Mouse (Mus musculus) left cerebral cortex, postnatal 36 days (tissue): ENCODE results near the gene Pot1b. TPM values are rescaled to one million over a fixed set of nuclear protein-coding genes. Genes with fewer than 3 reads are reported as not detected.

ENCODE experiments used
- DNase-seq, 2 experiments: peaks; one replicate each; pipeline ENCODE4 v3.0.0; 2021 to 2022; ENCODE audit warnings: low spot score in 2 of 2, mixed read lengths in 1 of 2
- intact Hi-C: fragments of 180-260 bp; cut with DNase I; formaldehyde crosslinking; loops from one replicate; pipeline ENCODE4 v1.15.1; 2025
- total RNA-seq, 2 experiments: library from RNA; stranded (reverse); gene quantifications; 2 replicates each; pipeline ENCODE4 v1.2.3; 2021

Gene Pot1b
- total RNA-seq, result 1 to 10 TPM; 4.6 to 6.6 TPM

DNA sequence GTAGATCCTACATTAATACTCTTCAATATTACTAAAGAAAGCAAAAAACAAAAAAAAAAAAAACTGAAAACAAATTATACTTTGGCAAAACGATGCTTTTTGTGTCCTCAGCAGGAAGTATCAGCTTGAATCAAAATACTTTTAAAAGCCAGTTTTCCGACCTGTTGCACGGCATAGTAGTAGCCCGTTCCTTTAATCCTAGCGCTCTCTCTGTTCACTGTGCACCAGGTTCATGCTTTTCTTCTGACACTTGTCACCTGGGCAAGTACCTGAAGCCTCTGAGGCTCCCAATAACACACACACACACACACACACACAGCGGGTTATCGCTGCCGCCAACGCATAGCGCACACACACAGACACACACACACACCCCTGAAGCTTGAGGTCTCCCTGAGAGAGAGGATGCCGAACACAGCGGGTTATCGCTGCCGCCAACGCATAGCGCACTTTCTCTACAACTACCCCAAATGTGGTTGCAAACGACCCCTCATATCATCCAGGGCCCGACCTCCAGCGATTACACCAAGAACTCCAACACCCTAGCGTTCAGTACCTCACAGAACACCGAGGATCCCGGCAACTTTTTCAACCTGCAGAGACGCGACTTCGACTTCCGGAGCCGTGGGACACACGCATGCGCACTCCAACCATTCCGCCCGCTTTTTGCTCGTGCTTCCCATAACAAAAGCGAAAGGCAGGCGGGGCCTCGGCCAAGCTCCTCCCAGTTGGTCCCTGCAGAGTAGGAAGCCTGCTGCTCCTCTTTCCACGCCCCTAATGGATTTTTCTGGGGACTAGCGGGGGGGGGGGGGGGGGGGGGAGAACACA is at the start of gene Pot1b:
Gene Pot1b (minus strand): TSS at position 645 of the 828 bp plus-strand sequence.
- intact Hi-C loops, result loop anchor here (10.0 kb wide), 1 partner anchor 163 kb away; the partner anchor contains the start of gene Zfp119a
- peak; percentile 93 to 95 for DNase-seq

DNA sequence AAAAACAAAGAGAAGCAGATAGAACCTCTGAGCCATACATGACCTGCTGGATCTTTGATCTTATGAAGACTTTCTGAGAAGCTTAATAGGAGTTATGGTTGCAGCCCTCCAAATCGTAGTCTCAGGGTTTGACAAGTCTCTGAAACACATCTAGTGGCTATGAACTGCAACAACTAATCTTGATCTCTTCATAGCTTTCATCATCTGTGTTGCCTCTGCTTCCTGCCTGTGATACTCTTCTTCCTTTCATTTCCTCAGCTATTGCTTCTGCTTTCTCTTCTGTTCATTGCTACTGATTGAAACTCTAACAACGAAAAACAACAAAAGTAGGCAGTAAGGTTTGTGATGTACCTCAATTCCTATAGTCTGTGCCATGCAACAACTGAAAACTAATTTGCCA is 38.7 kb upstream of the Pot1b start:
- DNase-seq, result no peak

DNA sequence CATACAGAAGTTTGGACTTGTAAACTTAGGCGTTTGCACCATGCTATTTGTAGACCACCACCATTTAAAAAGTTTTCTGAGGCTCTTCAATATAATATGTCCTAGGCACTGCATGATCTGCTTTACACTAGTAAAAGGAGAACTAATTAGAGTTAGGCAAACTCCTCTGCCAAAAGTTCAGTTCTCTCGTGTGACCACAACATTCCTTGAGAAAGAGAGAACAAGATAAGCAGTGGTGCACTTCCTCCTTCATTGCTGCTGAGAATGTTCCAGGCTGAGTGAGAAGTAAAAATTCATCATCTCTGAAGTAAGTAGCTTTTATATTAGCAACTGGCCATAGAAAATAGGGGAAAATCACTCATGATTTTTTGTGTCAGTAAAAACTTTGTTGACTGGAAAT is 37.4 kb upstream of the Pot1b start, which contains the start of gene Adgre4:
Gene Adgre4 (plus strand): TSS at position 199 of the 400 bp plus-strand sequence.
- no peak for DNase-seq
- intact Hi-C loops, result no loop called here

More for the DNA sequence above, 38.7 kb upstream of the Pot1b start:
- intact Hi-C loops, result no loop called here

DNA sequence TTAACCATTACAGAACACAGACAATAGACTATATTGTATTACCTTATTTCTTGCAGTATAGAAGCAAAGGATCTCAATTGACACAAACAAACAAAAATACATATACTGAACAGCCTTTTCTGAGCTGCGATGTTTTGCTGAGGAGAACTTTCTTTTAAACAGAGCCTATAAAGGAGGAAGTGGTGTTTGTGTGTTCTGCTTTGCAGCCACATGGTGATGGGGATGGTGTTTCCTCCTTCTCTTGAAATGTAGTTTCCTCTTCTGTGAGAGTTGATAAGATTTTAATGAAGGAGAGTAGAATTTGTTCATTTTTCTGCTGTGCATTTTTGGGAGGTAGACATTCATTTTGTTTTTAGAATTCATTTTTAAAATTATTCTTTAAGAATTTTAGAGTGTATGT is 24.2 kb upstream of the Pot1b start:
- no peak for DNase-seq
- intact Hi-C loops, result no loop called here

DNA sequence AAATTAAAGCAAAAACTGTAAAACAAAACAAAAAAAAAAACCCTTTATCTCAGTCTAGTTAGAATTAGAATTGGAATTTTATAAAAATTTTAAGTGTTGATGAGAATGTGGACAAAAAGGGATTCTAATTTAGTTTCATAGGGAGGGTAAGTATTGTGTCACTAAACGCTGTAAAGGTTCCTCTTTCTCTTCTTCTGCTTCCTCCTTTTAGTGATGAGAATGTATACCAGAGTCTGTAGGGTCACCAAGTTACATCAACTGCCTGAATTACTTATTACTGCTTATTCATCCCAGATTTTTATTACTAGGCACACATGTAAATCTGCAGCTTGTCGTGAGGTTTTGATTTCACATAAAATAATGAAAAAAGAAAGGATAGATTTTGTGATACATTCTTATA is 13.8 kb upstream of the Pot1b start:
- intact Hi-C loops, result no loop called here
- no peak for DNase-seq

DNA sequence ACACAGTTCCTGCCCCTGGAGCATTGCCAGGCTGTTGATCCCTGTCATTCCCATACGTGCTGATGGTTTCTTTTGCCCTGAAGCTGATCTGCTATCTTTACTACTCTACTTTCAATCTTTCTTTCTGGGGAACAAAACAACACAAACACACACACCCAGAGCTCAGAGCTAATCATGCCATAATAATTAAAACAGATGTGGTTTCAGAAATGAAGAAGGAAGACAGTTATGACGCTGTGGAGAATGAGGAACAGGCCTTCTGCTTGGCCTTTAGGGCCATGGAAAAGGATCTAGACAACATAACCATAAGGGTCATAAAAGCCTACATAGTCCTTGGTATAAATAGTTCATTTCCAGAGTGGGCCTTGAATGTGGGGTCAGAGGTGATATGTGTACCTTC is 9.8 kb upstream of the Pot1b start:
- intact Hi-C loops, result no loop called here
- DNase-seq, result no peak

DNA sequence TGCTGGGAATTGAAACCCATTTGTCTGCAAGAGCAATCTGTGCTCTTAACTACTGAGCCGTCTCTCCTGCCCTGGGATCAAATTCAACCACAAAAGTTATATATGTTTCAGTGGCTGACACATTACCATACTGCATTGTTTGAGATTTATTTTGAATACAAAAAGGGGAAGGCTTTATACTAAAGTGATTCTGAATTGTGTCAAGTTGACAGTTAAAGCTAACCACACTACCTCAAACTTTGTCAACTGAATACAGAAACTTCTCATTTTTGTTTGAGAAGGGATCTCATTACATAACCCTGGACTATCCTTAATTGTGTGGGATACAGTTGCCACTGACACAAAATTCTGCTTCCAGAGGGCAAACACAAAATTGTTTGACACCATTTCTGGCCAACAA is 8.8 kb upstream of the Pot1b start:
- intact Hi-C loops, result no loop called here

DNA sequence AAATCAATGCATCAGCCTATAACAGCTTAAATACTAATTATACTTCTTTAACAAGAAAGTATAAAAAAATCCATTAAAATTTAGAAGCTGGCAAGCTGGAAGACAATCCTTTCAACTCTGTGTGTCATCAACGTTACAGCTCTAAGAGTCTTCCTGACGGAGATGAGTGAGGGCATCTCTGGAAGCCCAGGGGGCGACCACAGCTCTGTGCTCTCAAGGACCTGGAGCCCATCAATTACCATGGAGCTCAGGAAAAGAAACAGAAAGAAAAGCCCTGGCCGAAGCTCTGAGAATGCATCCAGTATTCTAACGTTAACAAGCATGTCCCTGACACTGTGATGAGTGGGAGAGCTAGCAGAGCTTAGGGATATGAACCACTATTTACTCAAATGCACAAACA is 9.6 kb downstream of the Pot1b start:
- no peak for DNase-seq
- intact Hi-C loops, result no loop called here

More for the DNA sequence above, 8.8 kb upstream of the Pot1b start:
- DNase-seq, result no peak

DNA sequence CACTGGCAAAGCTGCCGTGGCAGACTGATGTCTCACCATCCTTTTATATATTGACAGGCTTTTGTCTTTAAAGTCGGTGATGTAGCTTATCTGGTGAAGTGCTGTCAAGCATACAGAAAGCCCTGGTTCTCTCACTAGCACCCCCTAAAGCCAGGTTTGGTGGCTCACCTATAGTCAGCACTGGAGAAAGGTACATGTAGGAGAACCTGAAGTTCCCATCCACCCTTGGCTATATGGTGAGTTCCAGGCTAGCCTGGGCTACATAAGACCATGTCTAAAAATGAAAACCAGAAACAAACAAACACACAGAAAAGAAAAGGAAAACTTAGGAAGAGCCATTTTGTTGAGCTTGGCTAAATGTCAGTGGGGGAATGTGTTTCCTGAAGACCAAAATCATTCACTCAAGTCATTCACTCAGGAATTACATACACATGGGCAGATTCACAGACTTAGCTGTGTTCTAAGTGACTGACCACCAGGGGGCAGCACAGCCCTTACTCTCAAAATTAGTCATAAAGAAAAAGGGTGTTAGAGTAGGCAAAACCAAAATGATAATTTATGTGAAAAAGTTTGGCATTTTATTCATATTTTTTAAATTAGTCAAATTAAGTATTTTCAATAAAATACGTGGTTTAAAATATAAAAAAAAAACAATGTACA is 10.1 kb downstream of the Pot1b start:
- peak; percentile 33 to 62 for DNase-seq
- intact Hi-C loops, result no loop called here

DNA sequence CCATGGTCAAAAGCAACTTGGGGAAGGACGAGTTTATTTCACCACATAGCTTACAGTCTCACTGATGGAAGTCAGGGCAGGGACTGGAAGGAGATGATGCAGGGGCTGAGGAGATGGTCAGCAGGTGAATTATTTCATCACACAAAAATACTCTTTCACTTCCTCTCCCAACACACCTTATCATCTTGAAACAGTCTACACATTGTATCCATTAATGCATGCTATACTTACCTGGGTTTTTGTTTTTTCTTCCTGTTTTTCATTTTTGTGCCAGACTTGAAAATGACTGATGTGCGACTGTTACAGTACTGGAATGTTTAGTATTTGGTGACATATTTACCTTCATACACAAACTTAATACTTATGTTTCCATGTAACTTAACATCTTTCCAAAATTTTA is 13.0 kb downstream of the Pot1b start:
- DNase-seq, result no peak
- intact Hi-C loops, result no loop called here

DNA sequence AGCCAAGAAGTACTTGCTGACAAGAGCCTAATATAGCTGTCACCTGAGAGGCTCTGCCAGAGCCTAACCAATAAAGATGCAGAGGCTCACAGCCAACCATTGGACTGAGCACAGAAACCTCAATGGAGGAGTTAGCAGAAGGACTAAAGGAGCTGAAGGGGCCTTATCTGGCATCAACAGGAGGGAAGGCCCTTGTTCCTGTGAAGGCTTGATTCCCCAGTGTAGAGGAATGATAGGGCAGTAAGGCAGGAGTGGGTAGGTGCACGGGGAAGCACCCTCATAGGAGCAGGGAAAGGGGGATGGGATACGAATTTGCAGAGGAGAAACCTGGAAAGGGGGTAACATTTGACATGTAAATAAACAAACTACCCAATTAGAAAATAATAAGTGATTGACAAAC is 51.3 kb downstream of the Pot1b start:
- DNase-seq, result no peak
- intact Hi-C loops, result no loop called here

DNA sequence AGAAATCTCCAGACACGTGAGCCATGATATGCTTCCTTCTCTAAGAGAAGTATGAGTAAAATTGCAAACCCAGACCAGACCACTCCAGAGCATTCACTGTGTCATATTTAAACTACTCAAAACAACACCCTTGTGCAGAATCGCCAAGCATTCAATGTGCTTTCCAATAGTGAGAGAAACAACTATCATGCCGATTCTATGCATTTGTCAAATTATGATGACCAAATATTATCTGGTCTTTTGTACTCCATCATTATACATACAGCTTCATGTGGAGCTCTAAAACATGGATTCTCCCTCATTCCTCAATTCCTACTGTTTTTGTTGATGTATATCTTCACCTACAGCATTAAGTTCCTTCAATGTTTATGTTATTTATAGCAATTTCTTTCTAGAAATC is 87.3 kb downstream of the Pot1b start, which contains the start of gene Vmn2r118:
Gene Vmn2r118 (minus strand): TSS at position 101 of the 400 bp plus-strand sequence.
- DNase-seq, result no peak
- intact Hi-C loops, result no loop called here

Other genes with a start within 250 kb of the Pot1b start
- gene Vmn2r118, start 87.4 kb downstream of the Pot1b start, total RNA-seq, result not detected
- under 1 TPM in 1 of 2 experiments, not detected in 1; 0.11 TPM for gene Adgre4, start 37.4 kb upstream of the Pot1b start, total RNA-seq
- gene Zfp119a, start 166.3 kb upstream of the Pot1b start, total RNA-seq, result 1 to 10 TPM; 6.4 to 6.8 TPM
- 1 to 10 TPM; 6.5 to 7.7 TPM for gene Zfp959, start 179.5 kb upstream of the Pot1b start, total RNA-seq
- 1 to 10 TPM; 3.5 to 3.8 TPM for gene Zfp119b, start 236.9 kb upstream of the Pot1b start, total RNA-seq
- 1 to 10 TPM; 1.9 to 2.0 TPM for gene Ebi3, start 240.0 kb upstream of the Pot1b start, total RNA-seq
- gene Yju2, start 246.5 kb upstream of the Pot1b start, total RNA-seq, result 10 to 100 TPM; 14.1 to 15.8 TPM